Mouse (Mus musculus): Measurements from ENCODE around the gene Sema3b. TPM values are rescaled to one million over a fixed set of nuclear protein-coding genes. Genes with fewer than 3 reads are reported as not detected.

Gene Sema3b
- polyA plus RNA-seq, 1 experiment from 2014 or later = 18.3 TPM

DNA sequence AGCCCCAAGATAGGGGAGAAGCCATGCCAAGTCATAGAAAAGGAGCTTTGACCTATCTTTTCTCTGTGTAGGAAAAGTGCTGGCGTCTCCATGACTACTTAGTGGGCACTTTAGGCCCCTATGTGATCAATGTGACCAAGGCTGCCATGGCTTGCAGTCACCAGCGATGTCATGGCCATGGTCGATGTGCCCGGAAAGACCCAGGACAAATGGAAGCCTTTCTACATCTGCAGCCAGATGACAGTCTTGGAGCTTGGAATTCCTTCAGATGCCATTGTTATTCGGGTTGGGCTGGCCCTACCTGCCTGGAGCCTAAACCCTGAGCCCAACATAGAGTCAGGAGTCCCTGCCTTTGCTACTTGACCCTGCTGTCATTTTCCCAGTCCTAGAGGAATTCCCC is 22.5 kb downstream of the Sema3b start:
- ATAC-seq (replicated peaks; ENCODE audit: low FRiP score, low TSS enrichment, low read depth) (no peak), DNase-seq (ENCODE audit: low spot score) (no peak)
- Histone ChIP-seq H3K36me3 (ENCODE audit: control insufficient read depth, insufficient read depth, low read length) (peaks cover 27% of the 10 kb centered on the region), H3K4me1 (replicated peaks; ENCODE audit: control insufficient read depth, insufficient read depth, low read length) (peaks cover 11% of the 10 kb centered on the region), H3K27me3 (replicated peaks; ENCODE audit: control insufficient read depth, insufficient read depth, low read length) (no peaks in the 10 kb centered on the region), H3K4me2 (ENCODE audit: low read length) (no peak overlapping the region), H3K27ac (ENCODE audit: low read depth) (no peak overlapping the region), H3K9me3 (ENCODE audit: control insufficient read depth, low read length) (no peaks in the 10 kb centered on the region), H3K4me3 (ENCODE audit: low read depth, low read length) (no peak overlapping the region), H3K9ac (ENCODE audit: low read length) (no peak overlapping the region)
- 92% methylated on average over 5 of the region's 5 CpGs for WGBS

DNA sequence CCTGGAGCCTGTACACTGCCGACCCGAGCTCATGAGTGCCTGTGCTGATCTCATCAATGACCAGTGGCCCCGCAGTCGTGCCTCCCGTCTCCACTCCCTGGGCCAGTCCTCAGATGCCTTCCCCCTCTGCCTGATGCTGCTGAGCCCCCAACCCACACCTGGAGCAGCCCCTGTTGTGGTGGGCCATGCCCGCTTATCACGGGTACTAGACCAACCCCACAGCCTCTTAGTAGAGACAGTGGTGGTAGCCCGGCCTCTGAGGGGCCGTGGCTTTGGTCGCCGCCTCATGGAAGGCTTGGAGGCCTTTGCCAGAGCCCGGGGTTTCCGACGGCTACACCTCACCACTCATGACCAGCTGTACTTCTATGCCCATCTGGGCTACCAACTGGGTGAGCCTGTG is 25.9 kb downstream of the Sema3b start:
- WGBS = 91% methylated on average over 14 of the region's 14 CpGs
- Histone ChIP-seq H3K9me3 (ENCODE audit: control insufficient read depth, low read length) (no peaks in the 10 kb centered on the region), H3K27me3 (replicated peaks; ENCODE audit: control insufficient read depth, insufficient read depth, low read length) (no peaks in the 10 kb centered on the region), H3K27ac (ENCODE audit: low read depth) (no peak overlapping the region), H3K4me3 (ENCODE audit: low read depth, low read length) (no peak overlapping the region), H3K36me3 (ENCODE audit: control insufficient read depth, insufficient read depth, low read length) (peaks cover 6% of the 10 kb centered on the region; the same call in 1 of the 2 replicates), H3K4me2 (ENCODE audit: low read length) (no peak overlapping the region), H3K4me1 (replicated peaks; ENCODE audit: control insufficient read depth, insufficient read depth, low read length) (peaks cover 5% of the 10 kb centered on the region), H3K9ac (ENCODE audit: low read length) (no peak overlapping the region)
- DNase-seq (ENCODE audit: low spot score) (no peak), ATAC-seq (replicated peaks; ENCODE audit: low FRiP score, low TSS enrichment, low read depth) (no peak)

DNA sequence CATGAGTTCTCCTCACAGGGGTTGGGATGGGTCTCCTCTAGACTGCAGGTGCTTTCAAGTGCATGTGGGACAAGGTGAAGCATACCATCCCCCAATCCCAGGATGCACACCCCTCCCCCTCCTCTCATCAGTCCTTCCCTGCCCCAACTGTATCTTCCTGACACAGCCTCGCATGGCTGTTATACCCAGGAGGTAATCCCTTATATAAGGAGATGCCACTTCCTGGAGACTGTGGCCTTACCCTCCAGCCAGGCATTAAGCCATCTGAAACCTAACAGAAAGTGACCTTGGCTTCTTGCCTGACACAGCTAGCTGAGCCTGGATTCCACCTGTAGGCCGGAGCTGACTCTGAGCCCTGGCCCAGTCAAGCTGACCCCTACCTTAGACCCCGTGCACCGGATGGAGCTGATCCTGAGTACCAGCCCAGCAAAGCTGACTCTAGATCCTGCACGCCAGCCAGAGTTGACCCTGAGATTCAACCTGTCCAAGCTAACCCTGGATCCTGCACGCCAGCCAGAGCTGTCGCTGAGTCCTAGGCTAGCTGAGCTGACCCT is 26.4 kb downstream of the Sema3b start:
- H3K4me2 ChIP-seq (ENCODE audit: low read length) = no peak overlapping the region
- H3K9me3 ChIP-seq (ENCODE audit: control insufficient read depth, low read length) = no peaks in the 10 kb centered on the region
- peaks cover 6% of the 10 kb centered on the region; the same call in 1 of the 2 replicates for H3K36me3 ChIP-seq (ENCODE audit: control insufficient read depth, insufficient read depth, low read length)
- H3K27me3 ChIP-seq (replicated peaks; ENCODE audit: control insufficient read depth, insufficient read depth, low read length) = no peaks in the 10 kb centered on the region
- no peak overlapping the region for H3K9ac ChIP-seq (ENCODE audit: low read length)
- WGBS = 89% methylated on average over 7 of the region's 7 CpGs
- H3K4me3 ChIP-seq (ENCODE audit: low read depth, low read length) = no peak overlapping the region
- H3K27ac ChIP-seq (ENCODE audit: low read depth) = no peak overlapping the region
- peaks cover 3% of the 10 kb centered on the region; the same call in 1 of the 2 replicates for H3K4me1 ChIP-seq (replicated peaks; ENCODE audit: control insufficient read depth, insufficient read depth, low read length)
- no peak for DNase-seq (ENCODE audit: low spot score)
- no peak for ATAC-seq (replicated peaks; ENCODE audit: low FRiP score, low TSS enrichment, low read depth)

DNA sequence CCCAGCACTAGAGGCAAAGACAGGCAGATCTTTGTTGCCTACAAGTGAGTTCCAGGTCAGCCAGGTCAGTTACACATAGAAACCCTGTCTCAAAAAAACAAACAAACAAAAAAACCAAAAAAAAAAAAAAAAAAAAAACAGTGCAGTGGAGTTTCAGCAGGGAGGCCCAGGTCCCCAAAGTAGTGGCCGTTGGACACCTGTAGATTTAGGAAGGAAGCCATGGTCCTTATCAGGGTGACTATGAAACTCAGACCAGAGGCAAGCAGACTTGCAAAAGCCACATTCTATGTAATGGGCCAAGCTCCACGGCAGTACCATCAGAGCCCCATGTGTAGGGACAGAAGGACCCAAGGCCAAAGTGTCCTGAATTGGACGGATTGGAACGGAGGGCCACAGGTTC is 27.4 kb downstream of the Sema3b start:
- Histone ChIP-seq H3K36me3 (ENCODE audit: control insufficient read depth, insufficient read depth, low read length) (peaks cover 6% of the 10 kb centered on the region; the same call in 1 of the 2 replicates), H3K27ac (ENCODE audit: low read depth) (no peak overlapping the region), H3K9me3 (ENCODE audit: control insufficient read depth, low read length) (no peaks in the 10 kb centered on the region), H3K9ac (ENCODE audit: low read length) (peak overlapping the region; percentile 67), H3K27me3 (replicated peaks; ENCODE audit: control insufficient read depth, insufficient read depth, low read length) (no peaks in the 10 kb centered on the region), H3K4me3 (ENCODE audit: low read depth, low read length) (peak overlapping the region; percentile 58), H3K4me1 (replicated peaks; ENCODE audit: control insufficient read depth, insufficient read depth, low read length) (peaks cover 7% of the 10 kb centered on the region), H3K4me2 (ENCODE audit: low read length) (peak overlapping the region; percentile 77)
- DNase-seq (ENCODE audit: low spot score) = no peak
- 69% methylated on average over 4 of the region's 4 CpGs for WGBS
- no peak for ATAC-seq (replicated peaks; ENCODE audit: low FRiP score, low TSS enrichment, low read depth)

DNA sequence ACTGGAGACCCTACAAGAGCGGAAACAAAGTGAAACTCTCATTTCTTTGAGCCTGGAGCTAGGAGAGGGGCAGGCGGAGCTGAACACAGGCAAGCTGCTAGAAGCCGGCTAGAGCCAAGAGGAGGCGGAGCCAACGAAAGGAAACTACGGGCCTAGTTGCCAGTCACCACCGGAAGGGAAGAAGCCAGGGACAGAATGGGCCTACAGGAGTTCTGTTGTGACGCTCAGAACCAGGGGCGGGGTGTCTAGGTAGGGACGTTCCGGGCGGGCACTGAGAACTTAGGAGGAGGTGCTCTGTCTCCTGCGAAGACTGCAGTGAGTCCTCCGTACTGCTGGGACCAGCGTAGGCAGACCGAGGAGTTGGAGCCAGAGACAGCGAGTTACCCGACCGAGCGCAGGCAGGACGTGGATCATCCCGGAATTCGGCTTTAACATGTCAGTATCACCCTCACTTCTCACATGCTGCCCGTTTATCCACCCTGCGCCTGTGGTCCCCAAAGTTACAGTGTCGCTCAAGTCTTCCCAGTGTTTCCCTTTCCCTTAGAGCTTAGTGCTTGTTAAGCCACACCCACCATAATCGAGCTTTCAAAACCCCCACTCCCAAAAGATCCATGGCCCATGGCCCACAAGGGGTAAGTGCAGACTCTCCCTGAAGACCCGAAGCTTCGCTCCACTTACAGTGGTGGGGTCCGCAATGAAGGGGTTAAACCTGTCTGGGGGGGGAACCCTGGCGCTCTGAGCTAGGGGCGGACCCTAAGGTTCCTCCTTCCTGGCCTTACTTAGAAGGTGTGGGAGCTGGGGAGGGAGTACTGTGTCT is 28.3 kb downstream of the Sema3b start, which contains the start of gene Hyal3:
Gene Hyal3 (plus strand): TSS at position 318 of the 817 bp plus-strand sequence.
- ATAC-seq (replicated peaks; ENCODE audit: low FRiP score, low TSS enrichment, low read depth) (peak; percentile 62), DNase-seq (ENCODE audit: low spot score) (peak; percentile 88)
- no peaks in the 10 kb centered on the region for H3K27me3 ChIP-seq (replicated peaks; ENCODE audit: control insufficient read depth, insufficient read depth, low read length)
- H3K27ac ChIP-seq (ENCODE audit: low read depth) = peak within 1 kb of the TSS; percentile 91
- peak within 1 kb of the TSS; percentile 58 for H3K4me3 ChIP-seq (ENCODE audit: low read depth, low read length)
- H3K9ac ChIP-seq (ENCODE audit: low read length) = peak within 1 kb of the TSS; percentile 67
- peaks cover 7% of the 10 kb centered on the region for H3K4me1 ChIP-seq (replicated peaks; ENCODE audit: control insufficient read depth, insufficient read depth, low read length)
- H3K9me3 ChIP-seq (ENCODE audit: control insufficient read depth, low read length) = no peaks in the 10 kb centered on the region
- peaks cover 6% of the 10 kb centered on the region; the same call in 1 of the 2 replicates for H3K36me3 ChIP-seq (ENCODE audit: control insufficient read depth, insufficient read depth, low read length)
- WGBS = under 1% methylated on average over 32 of the region's 32 CpGs
- H3K4me2 ChIP-seq (ENCODE audit: low read length) = peak within 1 kb of the TSS; percentile 77

DNA sequence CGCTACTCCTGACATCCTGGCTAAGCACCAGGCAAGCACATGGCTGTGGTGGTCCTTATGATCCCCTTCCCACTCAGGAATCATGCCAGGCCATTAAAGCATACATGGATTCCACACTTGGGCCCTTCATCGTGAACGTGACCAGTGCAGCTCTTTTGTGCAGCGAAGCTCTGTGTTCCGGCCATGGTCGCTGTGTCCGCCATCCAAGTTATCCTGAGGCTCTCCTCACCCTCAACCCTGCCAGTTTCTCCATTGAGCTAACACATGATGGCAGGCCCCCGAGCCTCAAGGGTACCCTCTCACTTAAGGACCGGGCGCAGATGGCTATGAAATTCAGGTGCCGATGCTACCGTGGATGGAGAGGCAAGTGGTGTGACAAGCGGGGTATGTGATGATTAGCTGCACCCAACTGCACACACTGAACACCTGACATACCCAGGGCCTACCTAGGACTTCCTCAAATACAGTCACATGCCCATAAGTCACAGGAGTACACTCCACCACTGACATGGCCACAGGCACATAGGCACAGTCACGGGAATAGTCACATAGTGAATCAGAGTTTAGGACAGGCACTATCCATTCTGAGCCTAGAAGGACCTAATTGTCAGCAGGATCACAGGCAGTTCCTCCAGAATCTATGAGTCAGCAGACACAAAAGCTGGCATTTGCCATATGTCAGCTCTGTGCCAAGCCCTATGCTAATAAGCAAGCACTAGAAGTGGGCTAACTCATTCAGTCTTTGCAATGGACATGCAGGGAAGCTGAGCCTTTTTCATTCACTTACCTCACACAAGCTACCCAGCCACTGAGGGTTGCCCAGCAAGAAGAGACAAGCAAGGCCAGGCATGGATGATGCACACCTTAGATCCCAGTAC is 29.8 kb downstream of the Sema3b start:
- DNase-seq (ENCODE audit: low spot score) (no peak), ATAC-seq (replicated peaks; ENCODE audit: low FRiP score, low TSS enrichment, low read depth) (no peak)
- no peak overlapping the region for H3K27ac ChIP-seq (ENCODE audit: low read depth)
- H3K4me3 ChIP-seq (ENCODE audit: low read depth, low read length) = no peak overlapping the region
- H3K36me3 ChIP-seq (ENCODE audit: control insufficient read depth, insufficient read depth, low read length) = peaks cover 10% of the 10 kb centered on the region; the same call in 1 of the 2 replicates
- no peaks in the 10 kb centered on the region for H3K9me3 ChIP-seq (ENCODE audit: control insufficient read depth, low read length)
- no peak overlapping the region for H3K4me2 ChIP-seq (ENCODE audit: low read length)
- 95% methylated on average over 14 of the region's 14 CpGs for WGBS
- H3K4me1 ChIP-seq (replicated peaks; ENCODE audit: control insufficient read depth, insufficient read depth, low read length) = peaks cover 7% of the 10 kb centered on the region
- H3K27me3 ChIP-seq (replicated peaks; ENCODE audit: control insufficient read depth, insufficient read depth, low read length) = no peaks in the 10 kb centered on the region
- H3K9ac ChIP-seq (ENCODE audit: low read length) = no peak overlapping the region

DNA sequence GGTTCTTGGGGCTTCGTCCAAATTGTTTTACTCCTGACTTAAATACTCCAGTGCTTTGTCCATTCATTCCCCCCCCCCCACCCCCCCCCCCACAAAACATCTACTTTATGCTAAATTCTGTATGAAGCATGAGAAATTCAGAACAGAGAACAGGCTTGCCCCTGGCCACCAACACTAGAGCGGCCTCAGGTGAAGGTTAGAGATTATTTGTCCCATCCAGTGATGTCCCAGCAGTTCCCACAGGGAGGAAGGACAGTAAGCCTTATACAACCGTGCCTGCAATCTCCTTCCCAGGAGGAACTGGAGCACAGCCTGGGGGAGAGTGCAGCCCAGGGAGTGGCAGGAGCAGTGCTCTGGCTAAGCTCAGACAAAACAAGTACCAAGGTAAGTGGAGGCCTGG is 30.4 kb downstream of the Sema3b start, which contains the start of gene Naa80:
Gene Naa80 (plus strand): TSS at position 301 of the 400 bp plus-strand sequence.
- Histone ChIP-seq H3K4me2 (ENCODE audit: low read length) (0 out of 2 replicates have a peak within 1 kb of the TSS, but pooled peaks have one; percentile 7), H3K9ac (ENCODE audit: low read length) (no peak within 1 kb of the TSS), H3K27me3 (replicated peaks; ENCODE audit: control insufficient read depth, insufficient read depth, low read length) (no peaks in the 10 kb centered on the region), H3K36me3 (ENCODE audit: control insufficient read depth, insufficient read depth, low read length) (peaks cover 14% of the 10 kb centered on the region), H3K4me1 (replicated peaks; ENCODE audit: control insufficient read depth, insufficient read depth, low read length) (peaks cover 7% of the 10 kb centered on the region), H3K4me3 (ENCODE audit: low read depth, low read length) (no peak within 1 kb of the TSS), H3K9me3 (ENCODE audit: control insufficient read depth, low read length) (no peaks in the 10 kb centered on the region), H3K27ac (ENCODE audit: low read depth) (no peak within 1 kb of the TSS)
- DNase-seq (ENCODE audit: low spot score) (no peak), ATAC-seq (replicated peaks; ENCODE audit: low FRiP score, low TSS enrichment, low read depth) (no peak)
- 75% methylated on average over 3 of the region's 3 CpGs for WGBS

DNA sequence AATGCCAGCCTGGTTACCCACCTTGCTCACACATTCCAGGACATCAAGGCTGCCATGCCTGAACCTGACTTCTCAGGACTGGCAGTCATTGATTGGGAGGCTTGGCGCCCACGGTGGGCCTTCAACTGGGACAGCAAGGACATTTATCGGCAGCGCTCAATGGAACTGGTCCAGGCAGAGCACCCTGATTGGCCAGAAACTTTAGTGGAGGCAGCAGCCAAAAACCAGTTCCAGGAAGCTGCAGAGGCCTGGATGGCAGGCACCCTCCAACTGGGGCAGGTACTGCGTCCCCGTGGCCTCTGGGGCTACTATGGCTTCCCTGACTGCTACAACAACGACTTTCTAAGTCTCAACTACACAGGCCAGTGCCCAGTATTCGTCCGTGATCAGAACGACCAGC is 31.2 kb downstream of the Sema3b start:
- Histone ChIP-seq H3K9ac (ENCODE audit: low read length) (no peak overlapping the region), H3K4me2 (ENCODE audit: low read length) (0 out of 2 replicates have a peak overlapping the region, but pooled peaks have one; percentile 7), H3K4me3 (ENCODE audit: low read depth, low read length) (no peak overlapping the region), H3K4me1 (replicated peaks; ENCODE audit: control insufficient read depth, insufficient read depth, low read length) (peaks cover 7% of the 10 kb centered on the region), H3K36me3 (ENCODE audit: control insufficient read depth, insufficient read depth, low read length) (peaks cover 16% of the 10 kb centered on the region), H3K9me3 (ENCODE audit: control insufficient read depth, low read length) (no peaks in the 10 kb centered on the region), H3K27ac (ENCODE audit: low read depth) (no peak overlapping the region), H3K27me3 (replicated peaks; ENCODE audit: control insufficient read depth, insufficient read depth, low read length) (no peaks in the 10 kb centered on the region)
- DNase-seq (ENCODE audit: low spot score) (no peak), ATAC-seq (replicated peaks; ENCODE audit: low FRiP score, low TSS enrichment, low read depth) (no peak)
- 96% methylated on average over 10 of the region's 10 CpGs for WGBS

Data from intestine, embryonic 14.5 days (tissue).